Mouse (Mus musculus): Measurements from ENCODE around the gene Cwc22.

The Cwc22 gene

GRCm38 (mm10) chr2:77869729-77870280 lies 76.4 kb downstream of the Cwc22 start:
- DNase-seq = no peak

DNA sequence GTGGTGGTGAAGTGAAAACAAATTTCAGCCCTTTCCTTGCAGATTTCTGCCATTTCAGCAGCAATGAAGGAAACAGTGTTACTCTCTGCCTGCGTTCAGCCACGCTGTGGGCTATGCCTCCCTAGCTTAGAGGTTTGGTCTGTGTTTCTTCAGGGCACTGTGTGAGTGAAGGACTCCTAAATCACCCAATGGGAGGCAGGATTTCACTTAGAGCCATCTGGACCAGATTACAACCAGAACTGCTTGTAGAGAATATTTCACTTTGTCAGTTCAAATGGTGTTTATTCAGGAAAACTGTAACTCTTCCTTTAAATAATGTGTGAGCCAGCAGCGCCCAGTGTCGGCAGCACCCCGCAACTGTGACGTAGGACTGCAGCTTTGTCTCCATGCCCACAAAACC lies 82.2 kb downstream of the Cwc22 start:
- DNase-seq = no peak

DNA sequence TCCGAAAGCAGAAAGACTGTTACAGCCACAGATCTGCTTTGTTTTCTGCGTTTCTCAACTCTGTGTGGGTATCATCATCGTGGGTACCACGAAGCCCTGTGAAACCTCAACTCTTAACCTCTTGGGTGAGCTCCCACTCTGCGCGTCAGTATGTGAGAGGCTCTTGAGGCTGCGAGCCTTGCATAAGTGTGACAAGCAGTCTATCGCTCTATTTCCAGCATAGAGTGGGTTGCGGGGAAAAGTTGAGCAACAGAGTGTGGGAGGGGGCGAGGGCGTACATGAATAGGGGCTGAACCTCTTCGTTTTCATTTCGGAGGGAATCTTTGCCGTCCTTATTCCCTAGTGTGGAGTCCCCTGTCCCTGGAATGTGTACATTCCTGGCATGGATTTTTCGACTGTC lies 82.7 kb downstream of the Cwc22 start:
- DNase-seq = no peak

GRCm38 (mm10) chr2:77841464-77841863 lies 104.7 kb downstream of the Cwc22 start:
- no peak for DNase-seq

GRCm38 (mm10) chr2:77839587-77839986 lies 106.6 kb downstream of the Cwc22 start:
- no peak for DNase-seq

DNA sequence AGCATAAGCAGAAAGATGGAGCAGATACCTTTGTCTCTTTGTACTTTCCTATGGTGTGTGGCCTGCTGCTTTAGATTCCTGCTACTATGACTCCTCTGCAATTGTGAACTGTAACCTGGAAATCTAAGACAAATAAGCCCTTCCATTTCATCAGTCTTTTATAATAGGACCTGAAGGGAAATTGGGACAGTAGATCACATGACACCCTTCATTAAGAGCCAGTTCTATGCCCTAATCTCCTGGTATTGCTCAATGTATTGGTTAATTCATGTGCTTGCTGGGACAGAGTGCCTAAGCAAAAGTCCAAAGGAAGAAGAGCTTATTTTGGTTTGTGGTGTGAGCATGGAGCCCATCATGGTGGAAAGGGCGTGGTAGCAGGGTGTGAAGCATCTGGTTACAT lies 107.5 kb downstream of the Cwc22 start:
- DNase-seq = no peak

- DNase-seq = no peak
Measured at GRCm38 (mm10) chr2:77835781-77836180, 110.4 kb downstream of the Cwc22 start.

All from thymus, postnatal 4 days (tissue).